Mouse (Mus musculus): ENCODE data around the gene Hoxc10.

DNA sequence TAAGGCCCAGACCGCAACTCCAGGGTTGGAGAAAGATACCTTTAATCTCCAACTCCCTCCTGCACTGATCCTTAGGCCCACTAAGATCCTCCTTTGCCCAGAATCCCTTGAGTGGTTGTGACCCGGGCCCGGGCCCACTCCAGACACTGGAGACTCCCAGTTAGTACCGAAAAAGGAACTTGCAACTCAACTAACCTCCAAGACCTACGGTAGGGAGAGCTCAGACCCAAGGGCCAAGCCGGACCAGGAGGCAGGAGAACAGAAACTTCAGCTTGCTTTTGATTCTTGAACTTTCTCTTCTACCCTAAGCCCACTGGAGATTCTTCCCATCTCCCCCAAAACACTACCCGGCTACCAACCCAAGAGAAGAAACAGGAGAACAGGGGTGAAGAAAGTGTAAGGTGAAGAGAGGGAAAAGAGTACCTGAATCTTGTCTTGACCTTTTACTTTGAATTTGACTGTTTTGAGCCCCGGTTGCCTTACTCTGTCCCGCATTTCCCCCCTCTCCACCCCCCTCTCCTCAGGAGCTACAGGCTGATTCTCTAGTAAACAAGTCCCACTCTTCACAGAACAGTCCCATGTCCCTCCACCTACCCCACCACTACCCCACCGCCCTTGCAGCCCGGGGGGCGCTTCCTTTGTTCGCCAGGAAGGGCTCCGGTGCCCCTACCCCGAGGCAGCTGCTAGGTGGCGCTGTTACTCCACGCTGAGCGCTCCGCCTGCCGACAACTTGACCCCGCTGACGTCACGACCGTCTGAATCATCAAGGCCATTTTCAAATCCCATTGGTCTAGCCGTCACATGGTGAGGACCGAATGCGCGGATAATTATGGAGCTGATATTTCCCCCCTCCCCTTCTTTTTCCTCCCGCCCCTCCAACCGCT lies 462 bp upstream of the Hoxc10 start:
- TF ChIP-seq CTCF (conservative IDR thresholded peaks at IDR 0.05; ENCODE audit: low read length) = peak; percentile 78
- no peak for TF ChIP-seq POU5F1 (IDR thresholded peaks at IDR 0.05; ENCODE audit: borderline replicate concordance, low read length)
- no peak for TF ChIP-seq NANOG (IDR thresholded peaks at IDR 0.05; ENCODE audit: borderline replicate concordance, low read length)
